Mouse (Mus musculus) liver, adult 2 months (tissue): Measurements from ENCODE around the gene Slx4. TPM values are rescaled to one million over a fixed set of nuclear protein-coding genes. Genes with fewer than 3 reads are reported as not detected.

ENCODE experiments used
- DNase-seq: peaks from one replicate; pipeline ENCODE4 v3.0.0-alpha.2; 2011; ENCODE audit warnings: low read depth, low spot score; ENCODE audit errors: extremely low read depth
- H3K27ac ChIP-seq: fragments of 200-500 bp; replicated peaks from 2 replicates; pipeline ENCODE4 v1.5.1; 2012; ENCODE audit warnings: low read depth, mild to moderate bottlenecking, control low read depth, inconsistent platforms, low read length; ENCODE audit not compliant: insufficient read depth
- H3K27me3 ChIP-seq: fragments of 200-500 bp; 2 replicates; pipeline ENCODE4 v1.6.1; 2012; ENCODE audit warnings: mild to moderate bottlenecking, moderate library complexity, low read length, inconsistent platforms; ENCODE audit not compliant: control insufficient read depth, insufficient read depth
- H3K36me3 ChIP-seq: fragments of 200-500 bp; 2 replicates; pipeline ENCODE4 v1.6.1; 2012; ENCODE audit warnings: low read length, inconsistent platforms; ENCODE audit not compliant: control insufficient read depth, insufficient read depth
- H3K4me1 ChIP-seq: fragments of 200-500 bp; 2 replicates; pipeline ENCODE4 v1.6.1; 2011; ENCODE audit warnings: low read length; ENCODE audit not compliant: control insufficient read depth, insufficient read depth
- H3K4me3 ChIP-seq: fragments of 200-500 bp; 2 replicates; pipeline ENCODE4 v1.5.1; 2011; ENCODE audit warnings: low read depth, mild to moderate bottlenecking, control low read depth, low read length, moderate library complexity; ENCODE audit not compliant: insufficient read depth
- H3K79me2 ChIP-seq: fragments of 200-500 bp; 2 replicates; pipeline ENCODE4 v1.6.1; 2012; ENCODE audit warnings: inconsistent platforms, mild to moderate bottlenecking, low read length, moderate library complexity; ENCODE audit not compliant: control insufficient read depth, insufficient read depth
- H3K9ac ChIP-seq: fragments of 200-500 bp; 2 replicates; pipeline ENCODE4 v1.6.1; 2012; ENCODE audit warnings: low read depth, mild to moderate bottlenecking, control low read depth, inconsistent platforms, low read length
- CTCF ChIP-seq: fragments of 200-500 bp; IDR thresholded peaks from 2 replicates; pipeline ENCODE4 v1.5.1; 2011; ENCODE audit warnings: low read depth, low read length, control low read depth
- POLR2A ChIP-seq: fragments of 200-500 bp; IDR thresholded peaks from 2 replicates; pipeline ENCODE4 v1.6.1; 2011; ENCODE audit warnings: low read length, control low read depth; ENCODE audit not compliant: insufficient read depth; ENCODE audit errors: extremely low read depth
- WGBS: fragments of 180-500 bp; shearing (Covaris S2); methylation state at CpG from one replicate; pipeline ENCODE4 v1.1.7; 2018; 5-methylcytosine and 5-hydroxymethylcytosine counted together
- polyA plus RNA-seq: library from polyadenylated mRNA; depleted of rRNA; stranded (reverse); fragments of >200 nt; gene quantifications from 2 replicates; pipeline ENCODE4 v1.2.3, GENCODE M21; 2012
- total RNA-seq: library from RNA; depleted of rRNA; stranded (reverse); fragments of >200 nt; gene quantifications from 2 replicates; pipeline ENCODE4 v1.2.3, GENCODE M21; 2014

The Slx4 gene
- total and polyA plus RNA-seq, 2 experiments, result 2.6 to 6.6 TPM

- peaks cover 32% of the 10 kb centered on the region for H3K36me3 ChIP-seq
- no peak for DNase-seq
- WGBS, result 94% methylated on average over 7 of the region's 7 CpGs
Observed at GRCm38 (mm10) chr16:4037690-4038089, 34.1 kb upstream of the Slx4 start.

GRCm38 (mm10) chr16:4036807-4037206 lies 33.2 kb upstream of the Slx4 start, which contains the start of gene Dnase1:
Gene Dnase1 (plus strand): TSS chr16:4036942.
- H3K4me3 ChIP-seq, result no peak within 1 kb of the TSS

More at GRCm38 (mm10) chr16:4037690-4038089, 34.1 kb upstream of the Slx4 start:
- TF ChIP-seq CTCF (no peak), POLR2A (no peak)
- Histone ChIP-seq H3K4me1 (peaks cover 4% of the 10 kb centered on the region), H3K27me3 (no peaks in the 10 kb centered on the region), H3K4me3 (no peak overlapping the region), H3K27ac (no peak overlapping the region), H3K79me2 (no peaks in the 10 kb centered on the region), H3K9ac (no peak overlapping the region)

DNA sequence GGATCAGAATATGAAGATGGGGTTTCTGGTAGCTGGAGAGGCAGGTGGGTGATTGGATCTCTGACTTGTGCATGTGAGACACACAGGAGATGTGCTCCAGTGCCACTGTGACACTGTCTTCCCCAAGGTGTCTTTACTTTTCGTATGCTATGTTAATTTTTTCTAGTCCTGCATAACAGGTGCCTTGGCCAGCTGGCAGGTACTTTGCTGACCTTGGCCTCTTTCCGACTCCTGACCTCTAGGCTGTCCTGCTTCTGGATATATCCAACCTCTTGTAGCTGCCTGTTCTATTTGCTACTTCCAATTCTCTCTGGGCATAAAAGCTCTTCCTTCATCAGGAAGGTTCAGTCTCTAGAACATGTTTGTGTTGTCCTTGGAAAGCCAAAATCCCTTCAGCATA lies 32.0 kb upstream of the Slx4 start:
- H3K4me1 ChIP-seq, result peaks cover 11% of the 10 kb centered on the region
- H3K79me2 ChIP-seq, result no peaks in the 10 kb centered on the region
- no peak for TF ChIP-seq CTCF
- TF ChIP-seq POLR2A, result no peak
- DNase-seq, result peak; percentile 71
- no peak overlapping the region for H3K4me3 ChIP-seq
- H3K36me3 ChIP-seq, result peaks cover 20% of the 10 kb centered on the region
- 30% methylated on average over 2 of the region's 2 CpGs for WGBS
- no peak overlapping the region for H3K9ac ChIP-seq
- H3K27me3 ChIP-seq, result no peaks in the 10 kb centered on the region
- no peak overlapping the region for H3K27ac ChIP-seq

More at GRCm38 (mm10) chr16:4036807-4037206, 33.2 kb upstream of the Slx4 start, which contains the start of gene Dnase1:
- Histone ChIP-seq H3K27ac (no peak within 1 kb of the TSS), H3K9ac (no peak within 1 kb of the TSS), H3K4me1 (peaks cover 10% of the 10 kb centered on the region), H3K36me3 (peaks cover 26% of the 10 kb centered on the region), H3K79me2 (no peaks in the 10 kb centered on the region), H3K27me3 (no peaks in the 10 kb centered on the region)
- TF ChIP-seq CTCF (no peak), POLR2A (no peak)
- DNase-seq, result peak; percentile 20
- WGBS, result 67% methylated on average over 5 of the region's 5 CpGs

DNA sequence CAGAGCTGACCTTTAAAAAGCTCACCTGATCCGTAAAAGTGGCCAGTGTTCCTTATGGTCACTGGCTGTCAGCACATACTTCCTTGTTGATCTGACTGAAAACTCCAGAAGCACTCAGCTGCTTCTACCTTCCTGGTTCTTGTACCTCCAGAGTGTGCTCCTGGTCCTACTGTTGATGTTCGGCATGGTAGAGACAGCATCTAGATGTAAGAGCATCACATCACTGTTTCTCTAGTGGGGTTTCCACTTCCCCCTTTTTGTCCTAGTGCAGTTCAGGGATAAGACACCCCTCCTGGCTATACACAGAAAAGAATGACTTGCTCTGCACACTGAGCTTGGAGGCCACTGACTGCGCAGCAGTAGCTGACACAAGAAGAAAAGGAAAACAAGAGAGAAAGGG lies 30.9 kb upstream of the Slx4 start:
- Histone ChIP-seq H3K27ac (no peak overlapping the region), H3K79me2 (no peaks in the 10 kb centered on the region), H3K9ac (no peak overlapping the region), H3K27me3 (no peaks in the 10 kb centered on the region), H3K36me3 (peaks cover 11% of the 10 kb centered on the region; the same call in 1 of the 2 replicates), H3K4me3 (no peak overlapping the region), H3K4me1 (peaks cover 11% of the 10 kb centered on the region)
- DNase-seq, result no peak
- TF ChIP-seq POLR2A, result no peak
- TF ChIP-seq CTCF, result no peak
- WGBS, result 90% methylated on average over 3 of the region's 3 CpGs

DNA sequence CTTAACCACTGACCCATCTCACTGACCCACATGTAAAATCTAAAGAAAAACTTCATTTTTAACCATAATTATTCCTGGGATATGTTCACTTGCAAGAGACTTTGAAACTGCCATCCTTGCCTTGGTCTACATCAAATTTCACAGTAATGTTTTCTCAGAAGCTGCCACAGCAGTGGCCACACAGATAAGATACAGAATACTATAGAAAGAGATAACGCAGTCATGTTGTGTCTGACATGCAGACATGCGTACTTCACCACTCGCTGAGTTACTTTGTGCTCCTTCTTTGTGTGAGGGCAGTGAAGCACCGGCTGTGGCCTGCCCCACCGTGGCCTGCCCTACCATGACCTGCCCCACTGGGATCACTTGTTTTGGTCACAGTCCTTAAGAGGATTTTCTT lies 30.4 kb upstream of the Slx4 start:
- WGBS, result 81% methylated on average over 5 of the region's 5 CpGs
- no peak for TF ChIP-seq POLR2A
- no peak for TF ChIP-seq CTCF

GRCm38 (mm10) chr16:4032341-4032748 lies 28.8 kb upstream of the Slx4 start:
- Histone ChIP-seq H3K79me2 (no peaks in the 10 kb centered on the region), H3K36me3 (no peaks in the 10 kb centered on the region), H3K4me3 (no peak overlapping the region), H3K9ac (no peak overlapping the region), H3K27me3 (no peaks in the 10 kb centered on the region), H3K4me1 (peaks cover 11% of the 10 kb centered on the region), H3K27ac (peak overlapping the region; percentile 43; the same call in 1 of the 2 replicates)
- WGBS, result 17% methylated on average over 6 of the region's 6 CpGs
- peak; percentile 87 for DNase-seq
- TF ChIP-seq CTCF, result no peak
- no peak for TF ChIP-seq POLR2A

More for the DNA sequence above, 30.4 kb upstream of the Slx4 start:
- Histone ChIP-seq H3K79me2 (no peaks in the 10 kb centered on the region), H3K4me3 (no peak overlapping the region), H3K27me3 (no peaks in the 10 kb centered on the region), H3K9ac (no peak overlapping the region), H3K27ac (no peak overlapping the region), H3K36me3 (peaks cover 9% of the 10 kb centered on the region; the same call in 1 of the 2 replicates), H3K4me1 (peaks cover 11% of the 10 kb centered on the region)
- no peak for DNase-seq
